Comparison of ENCODE assay signal across 8 mouse cellular contexts in the genomic region with DNA sequence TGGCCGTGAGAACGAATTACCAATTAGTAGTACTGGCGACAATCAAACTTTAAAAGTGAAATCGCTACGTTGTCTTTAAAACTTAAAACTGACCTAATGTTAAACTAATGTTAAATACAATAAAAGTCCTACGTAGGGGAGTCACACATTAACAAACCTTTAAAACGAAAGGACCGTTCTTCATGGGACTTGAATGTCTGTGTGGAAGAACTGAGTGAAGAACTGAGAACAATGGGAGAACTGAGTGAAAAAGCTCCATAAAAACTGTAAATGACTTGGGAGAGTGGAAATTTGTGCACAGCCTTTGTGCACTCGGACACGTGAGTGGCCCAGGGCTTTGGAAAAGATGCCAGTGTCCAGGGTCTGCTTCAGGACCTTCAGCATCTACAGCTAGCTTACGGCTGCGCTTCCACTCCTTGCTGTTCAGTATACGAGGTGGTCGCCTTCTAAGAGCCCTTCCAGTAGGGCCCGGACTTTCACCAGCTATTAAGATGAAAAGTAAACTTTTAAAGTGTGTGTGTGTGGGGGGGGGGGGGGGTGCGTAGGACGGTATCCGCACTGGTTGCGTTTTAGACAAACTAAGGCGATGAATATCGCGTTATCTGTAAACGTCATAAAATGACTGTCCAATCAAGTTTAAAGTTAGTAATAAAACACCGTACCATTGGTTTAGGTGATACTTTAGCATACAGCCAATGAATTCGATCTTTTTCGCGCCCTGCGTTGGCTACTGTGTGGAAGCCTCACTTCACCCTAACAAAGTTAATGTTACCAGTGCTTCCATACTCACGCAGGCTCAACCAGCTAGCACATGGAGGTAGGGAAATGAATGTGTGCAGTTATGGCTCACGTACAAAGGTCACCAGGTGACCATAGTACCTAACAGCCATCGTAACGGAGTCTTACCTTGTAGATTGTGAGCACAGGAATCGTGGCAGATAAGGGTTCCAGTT. TPM values are rescaled to one million over a fixed set of nuclear protein-coding genes. Genes with fewer than 3 reads are reported as not detected.
DNase-seq lines count a peak whose midpoint lies in the region; ATAC-seq and TF ChIP-seq lines count a peak whose summit lies in the region.

No protein-coding gene starts in this region.

- no peak for TF ChIP-seq CTCF in ES-Bruce4 (IDR thresholded peaks at IDR 0.05; ENCODE audit: low read depth, low read length)

- peak overlapping the region; percentile 93 for H3K27ac ChIP-seq in ES-Bruce4 (ENCODE audit: insufficient read depth, low read length)
- H3K27ac ChIP-seq in forebrain, embryonic 13.5 days: peak overlapping the region; percentile 97
- peak overlapping the region; percentile 99 for H3K27ac ChIP-seq in liver, embryonic 16.5 days (ENCODE audit: low read length)
- peak overlapping the region; percentile 88 for H3K27ac ChIP-seq in neural tube, embryonic 12.5 days

- 2% methylated on average over 33 of the region's 33 CpGs for WGBS in forebrain, embryonic 13.5 days
- under 1% methylated on average over 33 of the region's 33 CpGs for WGBS in large intestine, adult 2 months
- WGBS in liver, embryonic 16.5 days (ENCODE audit: insufficient replicate concordance): 3% methylated on average over 33 of the region's 33 CpGs
- 3% methylated on average over 33 of the region's 33 CpGs for WGBS in neural tube, embryonic 12.5 days

- no peaks in the 10 kb centered on the region for H3K36me3 ChIP-seq in ES-Bruce4 (ENCODE audit: control insufficient read depth, insufficient read depth, low read length, poor library complexity, severe bottlenecking)
- no peaks in the 10 kb centered on the region for H3K36me3 ChIP-seq in forebrain, embryonic 13.5 days (ENCODE audit: poor library complexity, severe bottlenecking)
- H3K36me3 ChIP-seq in liver, embryonic 16.5 days (ENCODE audit: control insufficient read depth, insufficient read depth): no peaks in the 10 kb centered on the region
- H3K36me3 ChIP-seq in neural tube, embryonic 12.5 days: no peaks in the 10 kb centered on the region

- TF ChIP-seq EP300 in ES-Bruce4 (IDR thresholded peaks at IDR 0.05; ENCODE audit: insufficient read depth, low read depth, low read length): no peak

- no peaks in the 10 kb centered on the region for H3K27me3 ChIP-seq in ES-Bruce4 (ENCODE audit: control insufficient read depth, insufficient read depth, low read length, poor library complexity, severe bottlenecking)
- no peaks in the 10 kb centered on the region for H3K27me3 ChIP-seq in forebrain, embryonic 13.5 days
- no peaks in the 10 kb centered on the region for H3K27me3 ChIP-seq in liver, embryonic 16.5 days (ENCODE audit: control insufficient read depth, insufficient read depth, low read depth, low read length)
- no peaks in the 10 kb centered on the region for H3K27me3 ChIP-seq in neural tube, embryonic 12.5 days (replicated peaks)

- H3K9ac ChIP-seq in ES-Bruce4 (ENCODE audit: low read depth, poor library complexity, severe bottlenecking): peak overlapping the region; percentile 88
- H3K9ac ChIP-seq in forebrain, embryonic 13.5 days: peak overlapping the region; percentile 92
- H3K9ac ChIP-seq in liver, embryonic 16.5 days (ENCODE audit: low read depth, low read length): peak overlapping the region; percentile 86
- peak overlapping the region; percentile 69 for H3K9ac ChIP-seq in neural tube, embryonic 12.5 days

- H3K4me2 ChIP-seq in forebrain, embryonic 13.5 days: peak overlapping the region; percentile 91
- H3K4me2 ChIP-seq in liver, embryonic 16.5 days (ENCODE audit: low read depth, low read length): peak overlapping the region; percentile 87
- H3K4me2 ChIP-seq in neural tube, embryonic 12.5 days (replicated peaks): peak overlapping the region; percentile 93

- no peaks in the 10 kb centered on the region for H3K4me1 ChIP-seq in ES-Bruce4 (ENCODE audit: control insufficient read depth, insufficient read depth, low read length)
- H3K4me1 ChIP-seq in forebrain, embryonic 13.5 days: peaks cover 40% of the 10 kb centered on the region
- H3K4me1 ChIP-seq in liver, embryonic 16.5 days (ENCODE audit: control insufficient read depth, low read depth, low read length): peaks cover 29% of the 10 kb centered on the region
- H3K4me1 ChIP-seq in neural tube, embryonic 12.5 days: peaks cover 25% of the 10 kb centered on the region

- peak; percentile 99 for TF ChIP-seq POLR2A in ES-Bruce4 (IDR thresholded peaks at IDR 0.05; ENCODE audit: insufficient read depth, low read length)

- peak; percentile 94 for ATAC-seq in cerebellum, adult (ENCODE audit: insufficient number of reproducible peaks, low FRiP score, low TSS enrichment)
- peak; percentile 92 for ATAC-seq in forebrain, embryonic 13.5 days
- ATAC-seq in liver, embryonic 16.5 days (ENCODE audit: low read depth): peak; percentile 62
- ATAC-seq in neural tube, embryonic 12.5 days (ENCODE audit: low FRiP score, low read depth): peak; percentile 87

- H3K9me3 ChIP-seq in ES-Bruce4 (replicated peaks; ENCODE audit: control insufficient read depth, insufficient read depth, low read length, poor library complexity, severe bottlenecking): no peaks in the 10 kb centered on the region
- H3K9me3 ChIP-seq in forebrain, embryonic 13.5 days (replicated peaks): no peaks in the 10 kb centered on the region
- no peaks in the 10 kb centered on the region for H3K9me3 ChIP-seq in liver, embryonic 16.5 days (replicated peaks; ENCODE audit: control insufficient read depth, low read length)
- no peaks in the 10 kb centered on the region for H3K9me3 ChIP-seq in neural tube, embryonic 12.5 days

- DNase-seq in heart, postnatal 14 days: peak; percentile 49 to 72
- peak; percentile 83 for DNase-seq in large intestine, adult 2 months (ENCODE audit: low read depth, low spot score)
- peak; percentile 93 for DNase-seq in telencephalon, adult 2 months (ENCODE audit: low read depth, low spot score)

- intact Hi-C loops in heart, postnatal 14 days (cut with DNase I): loop anchor here (2.0 kb wide), 1 partner anchor 26 kb away; the partner anchor contains the start of gene Hist1h2ak

- peak overlapping the region; percentile 94 for H3K4me3 ChIP-seq in ES-Bruce4 (ENCODE audit: low read depth, low read length)
- peak overlapping the region; percentile 53 for H3K4me3 ChIP-seq in forebrain, embryonic 13.5 days
- peak overlapping the region; percentile 70 for H3K4me3 ChIP-seq in liver, embryonic 16.5 days (ENCODE audit: low read depth, low read length)
- peak overlapping the region; percentile 46 for H3K4me3 ChIP-seq in neural tube, embryonic 12.5 days

RNA-seq across cellular contexts. Expression of gene Hist1h1b, which starts 1.3 kb away (rescaled TPM):
- 7.4 and 9.2 TPM in 2 replicates for polyA plus RNA-seq in ES-Bruce4 (2011; ENCODE audit: insufficient read depth, insufficient read length, low read depth, missing spikeins)
- polyA plus RNA-seq in forebrain, embryonic 13.5 days (2015; fragmentation: Nextera tagmentation; extraction: Ambion mirVana): 37.1 and 38.4 TPM in 2 replicates
- 10 to 100 TPM; 33.7 to 72.0 TPM for total RNA-seq in heart, postnatal 14 days (2021)
- polyA plus RNA-seq in large intestine, adult 2 months (2012; rRNA removed): 4.2 and 4.5 TPM in 2 replicates
- polyA plus RNA-seq in liver, embryonic 16.5 days (2015; fragmentation: Nextera tagmentation; extraction: Ambion mirVana): 22.9 and 30.4 TPM in 2 replicates
- 13.1 and 26.4 TPM in 2 replicates for polyA plus RNA-seq in neural tube, embryonic 12.5 days (2016; fragmentation: Nextera tagmentation; extraction: Ambion mirVana)

RNA-seq across cellular contexts. Expression of gene Hist1h3i, which starts 4.1 kb away (rescaled TPM):
- not detected in 2 replicates for polyA plus RNA-seq in ES-Bruce4 (2011; ENCODE audit: insufficient read depth, insufficient read length, low read depth, missing spikeins)
- 166 and 192 TPM in 2 replicates for polyA plus RNA-seq in forebrain, embryonic 13.5 days (2015; fragmentation: Nextera tagmentation; extraction: Ambion mirVana)
- 100 to 1,000 TPM in 1 of 2 experiments, 10 to 100 TPM in 1; 74.9 to 156 TPM for total RNA-seq in heart, postnatal 14 days (2021)
- polyA plus RNA-seq in large intestine, adult 2 months (2012; rRNA removed): 46.3 and 55.3 TPM in 2 replicates
- 158 and 190 TPM in 2 replicates for polyA plus RNA-seq in liver, embryonic 16.5 days (2015; fragmentation: Nextera tagmentation; extraction: Ambion mirVana)
- polyA plus RNA-seq in neural tube, embryonic 12.5 days (2016; fragmentation: Nextera tagmentation; extraction: Ambion mirVana): 97.6 and 126 TPM in 2 replicates

RNA-seq across cellular contexts. Expression of gene Hist1h2an, which starts 7.9 kb away (rescaled TPM):
- not detected in 2 replicates for polyA plus RNA-seq in ES-Bruce4 (2011; ENCODE audit: insufficient read depth, insufficient read length, low read depth, missing spikeins)
- polyA plus RNA-seq in forebrain, embryonic 13.5 days (2015; fragmentation: Nextera tagmentation; extraction: Ambion mirVana): 12.8 and 16.1 TPM in 2 replicates
- 10 to 100 TPM; 10.5 to 19.2 TPM for total RNA-seq in heart, postnatal 14 days (2021)
- 7.4 and 15.3 TPM in 2 replicates for polyA plus RNA-seq in large intestine, adult 2 months (2012; rRNA removed)
- polyA plus RNA-seq in liver, embryonic 16.5 days (2015; fragmentation: Nextera tagmentation; extraction: Ambion mirVana): 10.1 and 14.1 TPM in 2 replicates
- polyA plus RNA-seq in neural tube, embryonic 12.5 days (2016; fragmentation: Nextera tagmentation; extraction: Ambion mirVana): 7.9 and 9.0 TPM in 2 replicates

RNA-seq across cellular contexts. Expression of gene Hist1h2bp, which starts 8.2 kb away (rescaled TPM):
- 2.5 TPM in 1 of 2 replicates, not detected in the other for polyA plus RNA-seq in ES-Bruce4 (2011; ENCODE audit: insufficient read depth, insufficient read length, low read depth, missing spikeins)
- 2.1 and 2.3 TPM in 2 replicates for polyA plus RNA-seq in forebrain, embryonic 13.5 days (2015; fragmentation: Nextera tagmentation; extraction: Ambion mirVana)
- total RNA-seq in heart, postnatal 14 days (2021): 10 to 100 TPM; 19.6 to 53.2 TPM
- 2.1 and 5.4 TPM in 2 replicates for polyA plus RNA-seq in large intestine, adult 2 months (2012; rRNA removed)
- 3.8 and 7.6 TPM in 2 replicates for polyA plus RNA-seq in liver, embryonic 16.5 days (2015; fragmentation: Nextera tagmentation; extraction: Ambion mirVana)
- polyA plus RNA-seq in neural tube, embryonic 12.5 days (2016; fragmentation: Nextera tagmentation; extraction: Ambion mirVana): 0.68 and 1.7 TPM in 2 replicates

RNA-seq across cellular contexts. Expression of gene Hist1h2bn, which starts 25.2 kb away (rescaled TPM):
- 19.3 and 20.7 TPM in 2 replicates for polyA plus RNA-seq in ES-Bruce4 (2011; ENCODE audit: insufficient read depth, insufficient read length, low read depth, missing spikeins)
- polyA plus RNA-seq in forebrain, embryonic 13.5 days (2015; fragmentation: Nextera tagmentation; extraction: Ambion mirVana): 4.0 and 8.4 TPM in 2 replicates
- 10 to 100 TPM; 34.2 to 84.3 TPM for total RNA-seq in heart, postnatal 14 days (2021)
- polyA plus RNA-seq in large intestine, adult 2 months (2012; rRNA removed): 3.5 and 9.7 TPM in 2 replicates
- 8.1 and 12.9 TPM in 2 replicates for polyA plus RNA-seq in liver, embryonic 16.5 days (2015; fragmentation: Nextera tagmentation; extraction: Ambion mirVana)
- polyA plus RNA-seq in neural tube, embryonic 12.5 days (2016; fragmentation: Nextera tagmentation; extraction: Ambion mirVana): 2.0 and 3.0 TPM in 2 replicates

Comparison
In these comparisons a context has a peak if more than half of its experiments do, and no peak if none do; other contexts are left out.
1. Peak in every context shown above with its lines: DNase-seq, ATAC-seq, H3K4me3 ChIP-seq and H3K27ac ChIP-seq.
2. RNA of gene Hist1h3i, which starts 4.1 kb away (polyA plus RNA-seq): 166 to 192 TPM in forebrain, embryonic 13.5 days, 158 to 190 TPM in liver, embryonic 16.5 days, 97.6 to 126 TPM in neural tube, embryonic 12.5 days and 46.3 to 55.3 TPM in large intestine, adult 2 months; not detected in ES-Bruce4; every median in the first group is over 10 times any median in the second.